Mouse (Mus musculus) kidney, adult 11 months (tissue): ENCODE data around the gene Asic2.

Source experiments
- DNase-seq: peaks from one replicate; pipeline ENCODE4 v3.0.0; 2022

The Asic2 gene

GRCm38 (mm10) chr11:81832381-81832780 is 135.9 kb downstream of the Asic2 start:
- no peak for DNase-seq

- no peak for DNase-seq
Measured at GRCm38 (mm10) chr11:81816531-81816930, 151.7 kb downstream of the Asic2 start.

GRCm38 (mm10) chr11:81814816-81815215 is 153.4 kb downstream of the Asic2 start:
- DNase-seq = no peak

GRCm38 (mm10) chr11:81806905-81807659 is 161.2 kb downstream of the Asic2 start:
- no peak for DNase-seq

GRCm38 (mm10) chr11:81803544-81803943 is 164.7 kb downstream of the Asic2 start:
- DNase-seq = no peak

- DNase-seq = no peak
Measured at GRCm38 (mm10) chr11:81802614-81803013, 165.6 kb downstream of the Asic2 start.

GRCm38 (mm10) chr11:81800899-81801298 is 167.4 kb downstream of the Asic2 start:
- no peak for DNase-seq

GRCm38 (mm10) chr11:81793588-81793987 is 174.7 kb downstream of the Asic2 start:
- no peak for DNase-seq

GRCm38 (mm10) chr11:81791579-81791978 is 176.7 kb downstream of the Asic2 start:
- no peak for DNase-seq

GRCm38 (mm10) chr11:81780596-81780995 is 187.7 kb downstream of the Asic2 start:
- DNase-seq = no peak

GRCm38 (mm10) chr11:81779881-81780280 is 188.4 kb downstream of the Asic2 start:
- DNase-seq = peak; percentile 6

GRCm38 (mm10) chr11:81771195-81771895 is 196.9 kb downstream of the Asic2 start:
- DNase-seq = no peak

- no peak for DNase-seq
Measured at GRCm38 (mm10) chr11:81769691-81770260, 198.5 kb downstream of the Asic2 start.

- DNase-seq = no peak
Measured at GRCm38 (mm10) chr11:81768305-81768704, 200.0 kb downstream of the Asic2 start.

- DNase-seq = no peak
Measured at GRCm38 (mm10) chr11:81767781-81768180, 200.5 kb downstream of the Asic2 start.

GRCm38 (mm10) chr11:81765288-81765687 is 203.0 kb downstream of the Asic2 start:
- no peak for DNase-seq

- DNase-seq = no peak
Measured at GRCm38 (mm10) chr11:81764778-81765177, 203.5 kb downstream of the Asic2 start.

GRCm38 (mm10) chr11:81757221-81757620 is 211.0 kb downstream of the Asic2 start:
- no peak for DNase-seq

GRCm38 (mm10) chr11:81750876-81751275 is 217.4 kb downstream of the Asic2 start:
- DNase-seq = no peak

- DNase-seq = no peak
Measured at GRCm38 (mm10) chr11:81750016-81750415, 218.2 kb downstream of the Asic2 start.

- no peak for DNase-seq
Measured at GRCm38 (mm10) chr11:81738995-81739394, 229.3 kb downstream of the Asic2 start.

- DNase-seq = no peak
Measured at GRCm38 (mm10) chr11:81737777-81738176, 230.5 kb downstream of the Asic2 start.

- no peak for DNase-seq
Measured at GRCm38 (mm10) chr11:81722071-81722470, 246.2 kb downstream of the Asic2 start.

GRCm38 (mm10) chr11:81714801-81715200 is 253.5 kb downstream of the Asic2 start:
- DNase-seq = no peak
